Mouse (Mus musculus) brain, embryonic 14.5 days (tissue): Measurements from ENCODE around the gene Thada. TPM values are rescaled to one million over a fixed set of nuclear protein-coding genes. Genes with fewer than 3 reads are reported as not detected.

Experiments
- DNase-seq: peaks from one replicate; pipeline ENCODE4 v3.0.0-alpha.2; 2011; ENCODE audit warnings: low read depth
- CTCF ChIP-seq: fragments of 200-500 bp; IDR thresholded peaks from 2 replicates; pipeline ENCODE4 v1.5.1; 2012; ENCODE audit warnings: inconsistent platforms, mild to moderate bottlenecking, moderate library complexity, borderline replicate concordance; ENCODE audit not compliant: insufficient read depth, insufficient read length; ENCODE audit errors: extremely low read depth
- POLR2A ChIP-seq: fragments of 200-500 bp; IDR thresholded peaks from 2 replicates; pipeline ENCODE4 v1.6.1; 2012; ENCODE audit warnings: mild to moderate bottlenecking, inconsistent platforms, borderline replicate concordance; ENCODE audit not compliant: poor library complexity, insufficient read depth, insufficient read length, severe bottlenecking; ENCODE audit errors: extremely low read depth
- polyA plus RNA-seq: library from polyadenylated mRNA; depleted of rRNA; stranded (reverse); fragments of >200 nt; gene quantifications from 2 replicates; pipeline ENCODE4 v1.2.3, GENCODE M21; 2012

Gene Thada
- polyA plus RNA-seq, 1 experiment, result 10.2 TPM

DNA sequence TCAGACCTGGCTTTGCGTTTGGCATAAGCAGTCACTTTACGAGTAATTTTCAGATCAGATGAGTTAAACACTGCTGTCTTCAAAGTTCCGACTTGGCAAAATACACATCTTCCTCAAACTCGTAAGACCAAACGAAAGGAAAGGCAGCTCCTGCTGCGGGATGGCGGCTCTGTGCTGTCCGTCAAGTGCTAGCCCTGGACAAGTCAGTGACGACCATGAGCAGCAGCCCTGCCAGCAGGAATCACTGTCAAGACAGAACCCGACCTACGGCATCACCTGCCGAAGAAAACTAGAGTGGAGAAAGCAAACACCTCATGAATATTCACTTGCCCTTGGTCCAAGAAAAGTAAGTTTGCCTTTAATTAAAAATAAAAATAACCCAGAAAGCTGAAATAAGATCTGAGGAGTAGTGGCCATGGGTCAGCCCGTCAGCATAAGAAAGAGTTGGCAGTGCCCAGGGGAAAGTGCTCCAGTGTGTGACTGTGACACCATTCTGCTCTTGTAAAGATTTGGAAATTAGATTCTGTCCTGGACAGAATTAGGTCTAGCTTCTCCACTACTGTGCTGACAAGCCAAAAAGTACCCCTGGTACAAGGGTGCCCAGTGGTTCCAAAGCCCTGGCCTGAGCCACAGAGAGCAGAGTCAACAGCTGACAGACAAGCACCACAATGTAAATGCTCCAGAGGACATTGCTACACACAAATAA lies 103.3 kb downstream of the Thada start:
- DNase-seq, result peak; percentile 47
- TF ChIP-seq POLR2A (no peak), CTCF (no peak)

DNA sequence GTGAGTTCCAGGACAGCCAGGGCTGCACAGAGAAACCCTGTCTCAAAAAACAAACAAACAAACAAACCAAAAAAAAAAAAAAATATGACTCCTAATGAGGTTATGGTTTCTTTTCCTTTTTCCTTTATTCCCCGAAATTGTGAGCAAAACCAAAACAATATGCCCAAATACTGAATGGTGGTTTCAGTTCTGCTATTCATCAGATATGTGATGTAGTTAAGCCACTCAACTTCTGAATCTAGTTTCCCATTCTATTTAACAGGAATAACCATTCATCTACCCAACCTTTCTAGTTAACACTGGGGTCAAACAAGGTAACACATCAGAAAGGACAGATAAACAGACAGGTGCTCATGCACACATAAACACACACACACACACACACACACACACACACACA lies 105.0 kb downstream of the Thada start:
- no peak for TF ChIP-seq POLR2A
- no peak for TF ChIP-seq CTCF
- no peak for DNase-seq

DNA sequence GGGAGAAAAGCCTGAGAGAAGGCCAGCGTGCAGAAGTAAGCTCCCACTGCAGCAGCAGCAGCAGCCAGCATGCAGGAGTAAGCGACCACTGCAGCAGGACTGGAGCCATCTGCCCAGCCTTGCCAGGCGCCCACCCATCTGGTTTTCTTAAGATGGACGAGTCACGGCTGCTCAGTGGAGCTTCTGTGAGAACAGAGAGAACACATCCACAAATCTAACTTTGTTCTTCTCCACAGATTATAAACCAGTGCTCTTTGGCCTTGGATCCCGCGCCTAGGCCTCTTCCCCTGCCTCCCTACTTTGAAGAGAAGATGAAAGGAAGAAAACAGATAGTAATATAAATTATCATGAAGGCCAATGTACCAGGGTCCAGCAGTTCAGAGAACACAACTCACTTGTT lies 106.2 kb downstream of the Thada start:
- no peak for TF ChIP-seq CTCF

DNA sequence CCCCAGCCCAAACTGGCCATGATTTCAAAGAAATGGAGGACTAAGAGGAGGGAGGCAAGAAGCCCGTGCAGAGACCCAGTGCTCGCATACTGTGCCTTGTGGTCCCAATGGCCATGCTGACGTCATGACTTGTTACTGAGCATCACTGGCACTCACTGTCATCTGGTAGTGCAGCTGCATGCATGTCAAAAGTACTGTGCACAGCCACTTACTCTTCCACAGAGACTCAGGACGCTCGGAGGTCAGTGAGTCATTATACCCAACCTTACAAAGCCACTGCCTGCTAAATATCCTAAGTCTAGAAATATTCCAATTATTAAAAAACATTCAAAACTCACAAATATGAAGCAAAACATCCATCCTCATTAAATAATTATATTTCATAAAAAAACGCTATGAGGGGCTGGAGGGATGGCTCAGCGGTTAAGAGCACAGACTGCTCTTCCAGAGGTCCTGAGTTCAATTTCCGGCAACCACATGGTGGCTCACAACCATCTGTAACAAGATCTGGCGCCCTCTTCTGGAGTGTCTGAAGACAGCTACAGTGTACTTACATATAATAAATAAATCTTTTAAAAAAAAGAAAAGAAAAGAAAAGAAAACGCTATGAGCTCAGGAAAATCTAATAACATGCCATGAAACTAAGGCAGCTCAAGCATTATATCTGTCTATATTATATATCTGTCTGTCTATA lies 106.9 kb downstream of the Thada start:
- no peak for DNase-seq

More for the DNA sequence above, 106.2 kb downstream of the Thada start:
- DNase-seq, result peak; percentile 32

DNA sequence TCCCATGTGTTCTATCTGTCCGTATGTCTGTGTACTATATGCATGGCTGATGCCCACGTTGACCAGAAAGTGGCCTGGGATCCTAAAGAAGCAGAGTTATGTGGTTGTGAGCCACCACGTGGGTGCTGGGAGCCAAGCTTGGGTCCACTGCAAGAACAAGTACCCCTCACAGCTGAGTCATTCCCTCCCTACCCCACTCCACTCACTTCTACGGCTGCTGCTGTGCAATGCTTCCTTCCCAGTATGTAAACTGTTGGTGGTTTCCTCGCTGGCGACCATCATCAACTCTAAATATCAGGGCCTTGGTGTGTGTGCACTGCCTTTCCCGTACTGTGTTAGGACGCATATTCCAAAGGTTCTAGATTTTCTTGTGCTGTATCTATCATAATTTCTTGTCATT lies 108.2 kb downstream of the Thada start:
- DNase-seq, result no peak
- TF ChIP-seq POLR2A (no peak), CTCF (no peak)

More for the DNA sequence above, 106.9 kb downstream of the Thada start:
- TF ChIP-seq POLR2A (no peak), CTCF (no peak)

DNA sequence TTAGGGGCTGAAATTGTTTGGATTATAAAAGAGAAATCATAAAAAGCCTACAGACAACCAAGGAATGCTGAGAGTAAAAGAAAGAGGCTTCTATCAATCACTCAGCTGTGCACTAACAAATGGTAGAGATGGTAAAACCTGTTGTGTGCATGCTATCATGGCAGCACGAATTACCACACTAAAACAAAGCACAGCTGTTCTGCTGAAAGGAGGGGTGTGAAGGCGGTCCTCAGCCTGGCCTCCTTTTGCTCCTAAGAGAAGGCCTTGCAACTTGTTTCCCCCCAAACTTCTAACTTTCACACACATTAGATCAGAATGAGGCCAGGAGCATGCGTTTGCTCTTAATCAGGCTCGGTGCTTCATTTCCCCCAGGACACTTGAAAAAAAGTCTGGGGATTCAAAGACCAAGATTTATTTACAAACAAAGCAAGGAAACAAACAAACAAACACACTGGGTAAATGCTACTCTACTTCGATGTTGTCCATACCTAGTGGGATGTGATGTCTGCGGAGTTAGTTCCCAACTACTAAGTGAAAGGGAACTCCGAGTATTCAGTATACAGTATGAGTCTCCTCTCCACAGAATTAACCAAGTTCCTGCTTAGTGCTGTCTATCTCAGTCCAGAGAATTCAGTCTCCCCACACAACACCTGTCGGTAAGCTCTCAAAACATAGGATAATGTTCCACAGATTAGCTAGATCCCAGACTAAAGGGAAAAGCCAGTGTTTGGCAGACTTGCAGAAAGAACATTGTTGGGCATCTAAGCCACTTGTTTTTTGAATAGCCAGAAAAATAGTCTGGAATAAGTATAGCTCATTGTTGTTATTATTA lies 109.7 kb downstream of the Thada start:
- no peak for TF ChIP-seq CTCF
- TF ChIP-seq POLR2A, result no peak
- no peak for DNase-seq

DNA sequence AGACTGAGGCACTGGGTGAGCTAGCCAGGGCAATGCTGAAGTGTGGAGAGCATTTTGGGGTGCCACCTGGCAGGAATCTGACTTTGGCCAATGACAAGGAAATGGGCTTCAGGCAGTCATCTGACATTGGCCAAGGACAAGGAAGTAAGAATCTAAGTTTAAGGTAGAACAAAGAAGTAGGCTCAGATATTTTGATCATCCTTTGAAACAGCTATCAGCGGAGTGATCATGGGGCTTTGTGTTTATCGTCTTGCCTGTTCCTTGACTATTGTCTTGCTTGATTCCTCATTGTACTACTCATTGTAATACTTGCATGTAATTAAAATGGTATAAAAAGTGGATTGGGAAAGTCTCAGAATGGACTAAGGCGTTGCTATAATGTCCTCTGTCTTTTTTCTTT lies 111.0 kb downstream of the Thada start:
- no peak for DNase-seq
- TF ChIP-seq POLR2A, result no peak
- TF ChIP-seq CTCF, result no peak

DNA sequence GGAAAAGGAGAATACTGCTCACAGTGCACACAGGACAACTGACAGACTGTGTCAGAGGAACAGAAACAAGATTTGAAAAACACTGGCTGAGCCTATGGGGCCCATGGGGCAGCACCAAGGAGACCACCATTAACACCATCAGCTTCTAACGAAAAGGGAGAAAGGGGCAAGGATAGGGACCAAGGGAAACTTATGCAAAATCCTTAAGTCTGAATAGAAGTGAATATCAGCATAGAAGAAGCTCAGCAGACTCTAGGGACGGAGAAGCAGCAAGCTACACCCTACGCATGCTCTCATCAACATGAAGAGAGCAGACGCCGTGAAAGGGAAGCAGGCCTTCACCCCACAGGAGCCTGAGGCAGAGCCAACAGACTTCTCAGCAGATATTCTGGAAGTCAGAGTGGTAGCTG lies 112.1 kb downstream of the Thada start:
- no peak for TF ChIP-seq POLR2A
- TF ChIP-seq CTCF, result no peak
- DNase-seq, result no peak

DNA sequence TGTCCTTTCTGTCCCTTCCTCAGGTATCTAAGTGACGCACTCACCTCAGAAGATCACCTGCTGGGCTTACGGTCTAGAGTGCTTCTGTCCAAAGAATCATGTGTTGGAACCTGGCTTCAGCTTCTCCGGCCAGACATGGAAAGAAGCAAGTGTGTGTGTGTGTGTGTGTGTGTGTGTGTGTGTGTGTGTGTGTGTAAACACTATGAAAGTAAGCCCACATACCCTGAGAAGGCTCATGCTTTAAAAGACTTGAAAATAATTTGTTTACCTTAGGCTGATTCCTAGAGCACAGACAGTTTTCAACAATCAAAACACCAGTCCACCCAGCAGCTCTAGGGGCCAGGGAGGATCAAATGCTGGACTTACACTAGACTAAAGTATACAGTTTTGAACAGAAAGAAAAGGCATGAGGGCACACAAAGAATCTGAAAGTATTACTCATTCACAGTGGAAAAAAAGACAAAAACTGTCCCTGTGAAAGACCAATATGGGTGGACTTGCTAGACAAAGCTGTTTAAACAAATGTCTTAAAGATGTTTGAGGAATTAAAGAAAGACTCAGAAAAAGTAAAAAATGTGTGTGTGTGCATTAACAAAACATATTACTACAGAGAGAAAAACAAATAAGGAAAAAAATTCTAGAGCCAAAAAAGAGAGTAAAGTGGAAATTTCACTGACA lies 112.6 kb downstream of the Thada start:
- no peak for DNase-seq
- TF ChIP-seq CTCF (no peak), POLR2A (no peak)

DNA sequence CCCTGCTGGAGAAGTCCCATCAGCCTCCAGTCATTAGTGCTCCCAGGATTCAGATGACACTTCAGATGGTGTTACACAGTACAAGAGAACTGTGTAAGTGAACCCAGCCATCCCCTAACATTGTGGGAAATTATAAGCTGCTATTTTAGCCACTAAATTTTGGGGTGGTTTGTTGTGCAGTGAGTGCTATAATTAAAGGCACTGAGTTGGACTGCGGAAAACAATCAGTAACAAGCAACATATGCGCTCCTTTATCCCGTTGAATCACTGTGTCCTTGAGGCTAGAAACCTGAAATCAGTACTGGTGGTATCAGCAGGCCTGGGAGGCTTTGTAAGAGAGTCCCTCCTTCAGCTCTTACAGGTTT lies 113.2 kb downstream of the Thada start:
- no peak for TF ChIP-seq POLR2A
- TF ChIP-seq CTCF, result no peak

More for the DNA sequence above, 113.2 kb downstream of the Thada start:
- no peak for DNase-seq
